Mouse (Mus musculus) liver, embryonic 15.5 days (tissue): ENCODE data around the gene Tent5b. TPM values are rescaled to one million over a fixed set of nuclear protein-coding genes. Genes with fewer than 3 reads are reported as not detected.

ENCODE experiments used
- ATAC-seq: fragments of 200-750 bp; cut with Nextera tagmentation; 2 replicates; pipeline ENCODE4 v1.8.0; 2017; ENCODE audit warnings: moderate number of reproducible peaks, mild to moderate bottlenecking, moderate library complexity; ENCODE audit not compliant: insufficient read depth
- H3K27ac ChIP-seq: fragments of 300-500 bp; sonication (generic); replicated peaks from 2 replicates; pipeline ENCODE4 v1.5.1; 2015; ENCODE audit warnings: mild to moderate bottlenecking, inconsistent platforms
- H3K27me3 ChIP-seq: fragments of 300-500 bp; sonication (generic); 2 replicates; pipeline ENCODE4 v1.6.1; 2015; ENCODE audit warnings: mild to moderate bottlenecking, inconsistent platforms
- H3K36me3 ChIP-seq: fragments of 300-500 bp; sonication (generic); replicated peaks from 2 replicates; pipeline ENCODE4 v1.6.1; 2015; ENCODE audit warnings: moderate library complexity, mild to moderate bottlenecking, inconsistent platforms
- H3K4me1 ChIP-seq: fragments of 300-500 bp; sonication (generic); replicated peaks from 2 replicates; pipeline ENCODE4 v1.6.1; 2015; ENCODE audit warnings: inconsistent platforms
- H3K4me2 ChIP-seq: fragments of 300-500 bp; sonication (generic); 2 replicates; pipeline ENCODE4 v1.6.1; 2015; ENCODE audit warnings: moderate library complexity, mild to moderate bottlenecking, inconsistent platforms
- H3K4me3 ChIP-seq: fragments of 300-500 bp; sonication (generic); replicated peaks from 2 replicates; pipeline ENCODE4 v1.5.1; 2015; ENCODE audit warnings: mild to moderate bottlenecking, inconsistent platforms
- H3K9ac ChIP-seq: fragments of 300-500 bp; sonication (generic); 2 replicates; pipeline ENCODE4 v1.6.1; 2015; ENCODE audit warnings: moderate library complexity, mild to moderate bottlenecking, inconsistent platforms
- H3K9me3 ChIP-seq: fragments of 300-500 bp; sonication (generic); replicated peaks from 2 replicates; pipeline ENCODE4 v1.6.1; 2016; ENCODE audit warnings: inconsistent platforms
- WGBS: fragments of 180-500 bp; shearing (Covaris S2); methylation state at CpG from one replicate; pipeline ENCODE4 v1.1.7; 2015; ENCODE audit warnings: mixed read lengths; ENCODE audit not compliant: insufficient replicate concordance; 5-methylcytosine and 5-hydroxymethylcytosine counted together
- polyA plus RNA-seq: library from polyadenylated mRNA; unstranded; fragments of >200 nt; fragmentation: Nextera tagmentation; extraction: Ambion mirVana; gene quantifications from 2 replicates; pipeline ENCODE4 v1.2.1, GENCODE M21; 2015

Tent5b gene
- polyA plus RNA-seq, 1 experiment from 2014 or later = 0.15 TPM

DNA sequence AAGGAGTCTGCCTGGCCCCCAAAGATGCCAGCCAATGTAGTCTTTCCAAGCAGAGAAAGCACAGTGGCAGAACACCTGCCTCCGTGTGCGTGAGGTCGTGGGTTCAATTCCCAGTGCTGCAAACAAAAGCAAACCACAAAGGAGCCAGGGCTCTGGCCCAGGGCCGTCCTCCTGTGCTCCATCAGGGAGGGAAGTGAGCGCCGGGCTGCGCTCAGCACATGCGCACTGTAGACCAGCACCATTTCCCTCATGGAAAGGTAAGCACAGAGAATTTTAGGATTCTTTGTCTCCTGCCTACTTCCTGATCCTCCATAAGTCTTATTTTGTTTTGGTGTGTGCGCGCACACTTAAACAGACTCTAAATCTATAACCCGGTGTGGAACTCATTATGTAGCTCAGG lies 32.0 kb upstream of the Tent5b start:
- Histone ChIP-seq H3K27me3 (peaks cover 12% of the 10 kb centered on the region), H3K9me3 (no peaks in the 10 kb centered on the region), H3K36me3 (no peaks in the 10 kb centered on the region), H3K4me1 (0 out of 2 replicates have a peak, but pooled peaks cover 3% of the 10 kb centered on the region), H3K4me3 (no peak overlapping the region), H3K9ac (no peak overlapping the region), H3K27ac (no peak overlapping the region), H3K4me2 (no peak overlapping the region)
- no peak for ATAC-seq
- 67% methylated on average over 11 of the region's 11 CpGs for WGBS

DNA sequence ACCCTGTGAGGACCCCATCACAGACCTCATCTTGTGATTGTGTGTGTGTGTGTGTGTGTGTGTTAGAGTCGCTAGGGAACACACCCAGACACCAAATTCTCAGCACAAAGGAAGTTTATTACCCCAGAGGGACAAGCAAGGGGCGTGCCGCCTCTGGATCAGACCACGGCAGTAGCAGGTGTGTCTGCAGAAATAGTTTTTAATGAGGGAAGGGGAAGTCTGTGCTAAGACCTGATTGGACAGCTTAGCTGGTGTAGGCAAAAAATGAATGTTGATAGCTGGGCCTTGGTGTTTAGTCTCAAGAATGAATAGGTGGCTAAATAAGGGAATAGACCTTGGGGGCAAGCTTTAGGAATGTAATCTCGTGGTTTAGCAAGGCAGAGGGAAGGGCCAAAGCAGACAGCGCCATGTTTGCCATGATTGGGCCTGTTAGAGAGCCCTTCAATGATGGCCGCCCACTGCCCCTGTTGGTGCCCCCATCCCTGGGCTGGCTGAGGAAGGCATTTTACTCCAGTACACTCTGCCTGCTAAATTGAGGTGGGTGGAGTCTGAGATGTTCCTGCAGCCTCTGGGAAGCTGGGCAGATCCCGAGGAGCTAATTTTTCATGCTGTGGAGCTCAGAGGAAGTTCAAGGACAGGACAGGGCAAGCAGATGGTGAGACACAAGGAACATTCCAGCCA lies 31.1 kb upstream of the Tent5b start:
- ATAC-seq = no peak
- 46% methylated on average over 8 of the region's 8 CpGs for WGBS
- no peak overlapping the region for H3K9ac ChIP-seq
- H3K27ac ChIP-seq = no peak overlapping the region
- H3K27me3 ChIP-seq = peaks cover 12% of the 10 kb centered on the region
- H3K4me1 ChIP-seq = 0 out of 2 replicates have a peak, but pooled peaks cover 3% of the 10 kb centered on the region
- no peaks in the 10 kb centered on the region for H3K9me3 ChIP-seq
- H3K4me3 ChIP-seq = no peak overlapping the region
- no peak overlapping the region for H3K4me2 ChIP-seq
- H3K36me3 ChIP-seq = no peaks in the 10 kb centered on the region

DNA sequence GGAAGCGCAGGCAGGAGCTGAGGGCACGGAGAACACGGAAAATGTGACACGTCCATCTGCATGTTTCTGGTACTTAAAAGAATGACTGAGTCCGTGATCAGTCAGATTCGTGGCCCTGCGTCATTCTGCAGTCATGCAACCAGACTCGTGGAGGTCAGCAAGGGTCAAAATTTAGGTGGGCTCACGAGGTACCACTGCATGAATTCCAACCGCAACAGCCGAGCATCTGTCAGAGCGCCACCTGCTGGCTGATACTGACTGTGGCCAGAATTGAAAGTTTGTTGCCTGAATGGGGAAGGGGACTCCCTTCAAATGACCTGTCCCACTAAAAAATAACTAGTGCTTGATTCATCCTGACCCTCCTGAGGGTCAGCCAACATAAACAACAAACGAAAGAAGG lies 30.2 kb upstream of the Tent5b start:
- WGBS = 17% methylated on average over 13 of the region's 13 CpGs
- no peak overlapping the region for H3K4me2 ChIP-seq
- no peak overlapping the region for H3K9ac ChIP-seq
- no peak overlapping the region for H3K27ac ChIP-seq
- H3K4me1 ChIP-seq = 0 out of 2 replicates have a peak, but pooled peaks cover 3% of the 10 kb centered on the region
- H3K4me3 ChIP-seq = no peak overlapping the region
- no peaks in the 10 kb centered on the region for H3K9me3 ChIP-seq
- ATAC-seq = no peak
- H3K36me3 ChIP-seq = no peaks in the 10 kb centered on the region
- peaks cover 12% of the 10 kb centered on the region for H3K27me3 ChIP-seq

DNA sequence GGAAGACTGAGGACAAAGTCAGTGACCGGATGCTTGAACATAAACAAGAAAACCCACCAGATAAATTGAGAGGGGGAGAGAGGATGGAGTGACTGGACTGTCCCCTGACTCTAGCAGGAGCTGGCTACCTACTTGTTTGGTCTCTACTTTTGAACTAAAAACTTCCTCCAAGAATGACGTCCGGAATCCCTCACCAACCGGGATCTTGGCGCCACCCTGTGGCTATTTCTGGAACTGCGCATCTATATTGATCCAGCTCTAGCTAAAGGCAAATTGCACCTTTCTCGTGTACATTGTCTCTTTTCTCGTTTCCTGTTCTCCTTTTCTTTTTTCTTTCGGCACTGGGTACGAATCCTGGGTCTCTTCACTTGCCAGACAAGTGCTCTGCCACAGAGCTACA lies 28.4 kb upstream of the Tent5b start:
- no peak for ATAC-seq
- H3K27me3 ChIP-seq = peaks cover 17% of the 10 kb centered on the region
- H3K4me1 ChIP-seq = 0 out of 2 replicates have a peak, but pooled peaks cover 3% of the 10 kb centered on the region
- 6% methylated on average over 10 of the region's 10 CpGs for WGBS
- no peak overlapping the region for H3K9ac ChIP-seq
- H3K27ac ChIP-seq = no peak overlapping the region
- no peak overlapping the region for H3K4me2 ChIP-seq
- no peaks in the 10 kb centered on the region for H3K36me3 ChIP-seq
- no peaks in the 10 kb centered on the region for H3K9me3 ChIP-seq
- H3K4me3 ChIP-seq = no peak overlapping the region

DNA sequence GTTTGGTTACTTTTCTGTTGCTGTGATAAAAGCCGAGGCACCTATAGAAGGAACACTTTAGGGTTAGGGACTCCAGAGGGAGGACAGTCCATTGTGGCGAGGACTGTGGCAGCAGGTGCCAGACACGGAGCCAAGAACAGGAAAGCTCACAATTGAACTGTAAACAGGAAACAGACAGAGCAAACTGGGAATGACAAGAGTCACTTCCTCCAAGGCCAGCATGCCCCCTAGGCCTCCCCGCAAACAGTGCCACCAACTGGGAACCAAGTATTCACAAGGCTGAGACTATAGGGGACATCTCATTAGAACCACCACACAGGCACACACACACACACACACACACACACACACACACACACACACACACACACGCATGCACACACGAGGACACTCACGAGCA lies 27.5 kb upstream of the Tent5b start:
- H3K4me1 ChIP-seq = 0 out of 2 replicates have a peak, but pooled peaks cover 3% of the 10 kb centered on the region
- no peak for ATAC-seq
- 51% methylated on average over 7 of the region's 7 CpGs for WGBS
- H3K36me3 ChIP-seq = no peaks in the 10 kb centered on the region
- no peak overlapping the region for H3K4me3 ChIP-seq
- no peak overlapping the region for H3K4me2 ChIP-seq
- H3K9ac ChIP-seq = no peak overlapping the region
- no peaks in the 10 kb centered on the region for H3K9me3 ChIP-seq
- H3K27ac ChIP-seq = no peak overlapping the region
- H3K27me3 ChIP-seq = peaks cover 17% of the 10 kb centered on the region

DNA sequence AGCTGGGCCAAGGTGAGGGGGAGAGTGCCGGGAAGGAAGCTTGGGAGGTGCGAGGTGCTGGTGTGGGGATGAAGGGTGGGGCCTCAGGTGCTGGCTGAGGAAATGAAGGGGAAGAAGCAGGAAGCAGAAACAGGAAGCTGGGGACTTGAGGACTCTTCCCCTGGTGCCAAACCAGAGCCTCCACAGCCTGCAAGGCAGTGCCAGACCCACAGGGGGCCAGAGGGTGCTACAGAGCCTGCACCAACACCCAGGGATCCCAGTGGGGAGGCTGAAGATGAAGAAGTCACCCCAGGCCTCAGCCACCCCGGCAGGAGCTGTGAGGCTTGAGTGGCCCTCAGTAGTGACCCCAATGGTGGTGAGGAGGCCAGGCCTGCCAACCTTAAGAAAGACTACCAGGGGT lies 21.9 kb upstream of the Tent5b start:
- Histone ChIP-seq H3K4me2 (no peak overlapping the region), H3K9me3 (no peaks in the 10 kb centered on the region), H3K9ac (no peak overlapping the region), H3K36me3 (no peaks in the 10 kb centered on the region), H3K4me3 (no peak overlapping the region), H3K4me1 (no peaks in the 10 kb centered on the region), H3K27me3 (0 out of 2 replicates have a peak, but pooled peaks cover 5% of the 10 kb centered on the region), H3K27ac (no peak overlapping the region)
- WGBS = 26% methylated on average over 3 of the region's 3 CpGs
- no peak for ATAC-seq

DNA sequence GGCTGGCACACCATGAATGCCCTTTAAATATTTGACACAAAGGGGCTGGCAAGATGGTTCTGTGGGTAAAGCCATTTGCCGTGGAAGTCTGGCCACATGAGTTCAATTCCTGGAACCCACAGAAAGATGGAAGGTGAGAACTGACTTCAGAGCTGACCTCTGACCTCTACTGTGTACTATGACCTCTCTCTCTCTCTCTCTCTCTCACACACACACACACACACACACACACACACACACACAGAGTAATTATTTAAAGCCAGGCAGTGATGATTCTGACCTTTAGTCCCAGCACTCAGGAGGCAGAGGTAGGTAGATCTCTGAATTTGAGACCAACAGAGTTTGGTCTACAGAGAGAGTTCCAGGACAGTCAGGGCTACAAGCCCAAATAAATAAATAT lies 19.9 kb upstream of the Tent5b start:
- 77% methylated on average over 1 of the region's 1 CpGs for WGBS
- no peak for ATAC-seq
- H3K9ac ChIP-seq = no peak overlapping the region

DNA sequence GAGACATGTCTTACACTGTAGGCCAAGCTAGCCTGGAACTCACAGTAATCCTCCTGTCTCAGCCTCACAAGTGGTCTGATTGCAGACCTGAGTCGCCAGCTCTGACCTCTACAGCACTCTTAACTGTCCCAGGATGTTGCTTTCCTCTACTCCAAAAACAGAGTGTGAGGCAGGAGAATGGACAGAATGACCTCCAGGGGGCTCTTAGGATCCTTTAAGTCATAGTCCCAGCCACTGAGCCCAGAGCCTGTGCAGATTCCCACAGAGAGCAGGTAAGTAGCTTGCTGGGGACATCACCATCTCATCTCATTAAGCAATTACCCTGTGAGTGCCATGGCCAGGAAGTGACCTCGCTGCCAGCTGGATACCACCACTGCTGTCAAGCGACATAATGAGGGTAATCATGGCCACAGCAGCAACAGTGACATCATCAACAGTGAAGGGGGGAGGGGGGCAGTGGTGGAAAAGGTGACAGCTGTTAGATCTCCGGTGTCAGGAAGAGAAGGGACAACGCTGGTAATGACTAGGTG lies 19.1 kb upstream of the Tent5b start:
- Histone ChIP-seq H3K27ac (no peak overlapping the region), H3K27me3 (no peaks in the 10 kb centered on the region), H3K36me3 (no peaks in the 10 kb centered on the region), H3K9ac (no peak overlapping the region), H3K4me3 (no peak overlapping the region), H3K4me1 (no peaks in the 10 kb centered on the region), H3K9me3 (no peaks in the 10 kb centered on the region), H3K4me2 (no peak overlapping the region)
- 40% methylated on average over 5 of the region's 5 CpGs for WGBS
- no peak for ATAC-seq

More for the DNA sequence above, 19.9 kb upstream of the Tent5b start:
- Histone ChIP-seq H3K27ac (no peak overlapping the region), H3K36me3 (no peaks in the 10 kb centered on the region), H3K27me3 (0 out of 2 replicates have a peak, but pooled peaks cover 5% of the 10 kb centered on the region), H3K4me3 (no peak overlapping the region), H3K4me2 (no peak overlapping the region), H3K9me3 (no peaks in the 10 kb centered on the region), H3K4me1 (no peaks in the 10 kb centered on the region)

DNA sequence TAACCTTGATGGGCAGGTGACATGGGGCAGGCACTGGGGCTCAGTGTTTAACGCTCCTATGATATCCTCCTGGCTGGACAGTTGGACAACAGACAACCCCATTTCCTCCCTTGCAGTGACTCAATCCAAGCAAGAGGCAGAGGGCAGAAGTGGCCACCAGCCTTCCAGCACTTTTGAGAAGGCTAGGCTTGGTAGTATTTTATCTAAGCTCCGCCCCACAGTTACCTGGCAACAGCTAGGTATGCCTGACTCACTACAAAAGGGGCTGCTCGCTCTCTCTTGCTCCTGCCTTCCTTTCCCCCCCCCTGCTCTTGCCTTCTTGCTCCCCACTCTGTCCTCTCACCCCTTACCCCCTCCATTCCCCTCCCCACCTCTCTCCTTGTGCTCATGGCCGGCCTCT lies 18.6 kb upstream of the Tent5b start:
- H3K9ac ChIP-seq = no peak overlapping the region
- 68% methylated on average over 4 of the region's 4 CpGs for WGBS
- no peak for ATAC-seq
- no peaks in the 10 kb centered on the region for H3K36me3 ChIP-seq
- no peaks in the 10 kb centered on the region for H3K27me3 ChIP-seq
- no peak overlapping the region for H3K4me2 ChIP-seq
- H3K27ac ChIP-seq = no peak overlapping the region
- H3K4me1 ChIP-seq = no peaks in the 10 kb centered on the region
- H3K4me3 ChIP-seq = no peak overlapping the region
- H3K9me3 ChIP-seq = no peaks in the 10 kb centered on the region

DNA sequence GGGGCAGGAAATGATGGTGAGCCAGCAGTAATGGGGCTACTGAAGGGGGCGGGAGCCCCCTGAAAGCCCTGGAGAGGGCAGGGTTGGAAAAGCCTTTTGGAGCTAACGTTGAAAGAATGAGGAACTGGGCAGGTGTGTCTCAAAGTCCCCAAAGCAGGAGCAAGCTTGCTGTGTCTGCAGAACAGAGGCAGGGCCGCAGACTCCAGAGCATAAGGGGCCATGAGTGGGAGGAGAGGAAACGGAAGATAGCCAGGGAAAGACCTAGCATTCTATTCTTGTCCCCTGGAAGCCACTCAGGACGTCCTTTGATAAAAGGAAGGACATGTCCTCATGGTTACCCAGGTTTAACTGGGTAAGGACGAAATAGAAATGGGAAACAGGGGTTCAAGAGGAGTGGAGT lies 16.7 kb upstream of the Tent5b start:
- Histone ChIP-seq H3K27me3 (peaks cover 15% of the 10 kb centered on the region), H3K4me3 (no peak overlapping the region), H3K4me2 (no peak overlapping the region), H3K4me1 (peaks cover 3% of the 10 kb centered on the region), H3K9ac (no peak overlapping the region), H3K9me3 (no peaks in the 10 kb centered on the region), H3K27ac (no peak overlapping the region), H3K36me3 (no peaks in the 10 kb centered on the region)
- 27% methylated on average over 6 of the region's 6 CpGs for WGBS
- ATAC-seq = no peak

DNA sequence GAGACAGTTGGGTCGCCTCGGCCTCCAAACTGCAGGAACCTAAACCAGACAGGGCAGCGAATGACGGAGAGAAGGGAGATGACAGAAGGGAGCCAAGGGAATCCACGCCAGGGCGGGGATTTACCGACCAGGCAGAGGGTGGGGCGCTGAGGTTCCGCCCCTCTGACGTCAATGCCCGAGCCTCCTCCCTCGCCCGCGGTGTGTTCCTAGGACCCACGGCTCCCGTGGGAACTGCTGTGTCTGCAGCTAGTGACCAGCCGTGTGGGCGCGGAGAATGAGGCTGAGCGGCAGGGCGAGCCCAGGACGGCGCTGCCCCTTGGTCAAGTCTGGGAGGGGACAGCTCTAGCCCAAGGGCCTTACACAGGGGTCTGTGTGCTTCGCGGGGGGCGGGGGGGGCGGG lies 11.9 kb upstream of the Tent5b start:
- peaks cover 6% of the 10 kb centered on the region for H3K4me1 ChIP-seq
- no peak overlapping the region; the same call in 1 of the 2 replicates for H3K9ac ChIP-seq
- H3K4me2 ChIP-seq = peak overlapping the region; percentile 68
- 2% methylated on average over 27 of the region's 27 CpGs for WGBS
- no peaks in the 10 kb centered on the region for H3K9me3 ChIP-seq
- ATAC-seq = 0 out of 2 replicates have a peak, but pooled peaks have one; percentile 7
- H3K4me3 ChIP-seq = peak overlapping the region; percentile 45
- peaks cover 34% of the 10 kb centered on the region for H3K27me3 ChIP-seq
- no peak overlapping the region for H3K27ac ChIP-seq
- no peaks in the 10 kb centered on the region for H3K36me3 ChIP-seq
